Mouse (Mus musculus) cerebellum, postnatal 25 days (tissue): ENCODE results near the gene Olfr370.
"Not testable (repeated sequence)": the region's sequence is repeated elsewhere in the genome, so short reads cannot be mapped to it uniquely, and the experiment has no call there.

Source experiments
- DNase-seq, 2 experiments: peaks; one replicate each; pipeline ENCODE4 v3.0.0; 2021; ENCODE audit warnings: mixed read lengths in 2 of 2

Olfr370 gene

DNA sequence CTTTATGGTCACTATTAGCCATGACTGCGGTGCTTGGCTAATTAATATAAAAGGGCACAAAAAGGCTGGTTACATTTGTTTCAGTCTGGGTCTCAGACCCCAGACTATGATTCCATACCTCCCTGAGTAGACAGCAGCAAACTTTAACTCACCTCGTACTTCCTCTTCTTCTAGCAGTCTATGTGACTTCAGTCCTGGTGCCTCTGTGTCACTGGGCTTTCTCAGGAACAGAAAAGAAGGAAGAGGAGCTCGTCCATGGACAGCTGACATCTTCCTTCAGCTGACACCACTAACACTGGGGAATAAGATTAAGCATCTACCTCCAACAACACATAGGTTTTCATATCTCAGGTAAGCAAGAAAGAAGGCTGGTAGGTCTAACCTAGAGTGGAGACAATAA is at the start of gene Olfr370:
Olfr370 (plus strand) TSS at position 45 of the 400 bp plus-strand sequence.
- no peak for DNase-seq

DNA sequence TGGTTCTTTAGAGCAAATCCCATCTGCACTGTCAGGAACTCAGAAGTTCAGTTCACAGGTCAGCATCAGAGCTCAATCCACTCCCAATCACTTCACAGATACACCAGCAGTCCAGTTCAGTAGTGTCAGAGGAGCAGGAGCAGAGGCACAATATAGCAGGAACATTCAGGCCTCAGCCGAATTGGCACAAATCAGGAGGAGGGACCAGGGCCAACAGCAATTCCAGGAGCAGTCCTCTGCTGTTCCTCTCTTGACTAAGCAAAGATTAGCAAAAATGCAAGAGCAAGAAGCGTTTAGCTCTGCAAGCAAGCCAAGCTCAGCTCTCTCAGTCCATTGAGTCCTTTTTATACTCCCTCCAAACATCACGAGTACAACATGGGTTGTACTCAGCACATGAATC is 23.9 kb upstream of the Olfr370 start:
- no peak for DNase-seq

DNA sequence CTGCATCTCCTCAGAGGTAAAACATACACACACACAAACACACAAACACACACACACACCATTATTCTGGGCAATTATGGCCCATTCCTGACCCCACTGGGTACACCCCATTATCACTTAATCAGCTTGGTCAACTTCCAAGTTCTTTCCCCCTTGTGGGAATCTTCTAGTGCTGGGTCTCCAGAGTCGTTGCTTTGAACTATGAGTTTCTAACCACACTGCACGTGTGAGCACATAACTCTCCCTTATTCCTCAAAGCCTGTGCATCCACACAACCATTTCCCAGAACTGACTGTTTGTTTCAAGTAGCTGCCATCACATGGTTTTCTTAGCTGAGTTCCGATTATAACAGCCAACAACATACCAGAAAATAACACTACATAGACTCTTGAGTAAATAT is 15.1 kb upstream of the Olfr370 start:
- no peak for DNase-seq

DNA sequence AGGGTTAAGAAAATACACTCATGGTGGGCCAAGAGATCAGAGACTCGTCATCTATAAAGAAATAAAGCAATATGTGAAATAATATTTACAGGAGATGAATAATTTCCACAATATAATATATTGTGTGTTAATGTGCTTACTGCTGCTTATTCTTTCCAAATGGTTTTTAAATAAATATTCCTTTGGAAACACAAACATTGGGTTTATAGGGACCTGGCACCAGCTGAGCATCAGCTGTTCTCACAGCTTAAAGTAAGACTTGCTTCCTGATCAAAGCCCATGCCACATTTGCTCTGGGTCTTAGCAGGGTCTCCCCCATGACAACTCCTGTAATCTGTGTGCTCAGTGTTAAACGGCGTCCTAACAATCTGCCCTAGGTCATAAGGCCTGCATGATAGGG is 14.7 kb upstream of the Olfr370 start:
- not testable (repeated sequence) for DNase-seq

DNA sequence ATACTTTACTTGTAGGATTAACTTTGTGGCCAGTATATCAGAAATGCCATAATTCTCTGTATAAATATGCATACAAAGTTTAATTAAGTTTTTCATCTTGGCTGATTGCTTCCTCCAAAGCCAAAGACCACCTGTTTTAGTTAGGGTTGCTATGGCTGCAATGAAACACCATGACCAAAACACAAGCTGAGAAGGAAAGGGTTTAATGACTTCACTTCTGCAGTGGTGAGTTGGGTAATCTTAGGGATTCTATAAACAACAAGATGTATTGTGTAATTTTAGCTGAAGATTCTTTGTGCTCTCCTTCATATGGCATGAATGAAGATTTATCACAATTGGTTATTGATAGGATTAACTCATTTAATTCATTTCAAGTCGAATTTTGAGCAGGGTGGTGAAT is 14.3 kb upstream of the Olfr370 start:
- DNase-seq: no peak

DNA sequence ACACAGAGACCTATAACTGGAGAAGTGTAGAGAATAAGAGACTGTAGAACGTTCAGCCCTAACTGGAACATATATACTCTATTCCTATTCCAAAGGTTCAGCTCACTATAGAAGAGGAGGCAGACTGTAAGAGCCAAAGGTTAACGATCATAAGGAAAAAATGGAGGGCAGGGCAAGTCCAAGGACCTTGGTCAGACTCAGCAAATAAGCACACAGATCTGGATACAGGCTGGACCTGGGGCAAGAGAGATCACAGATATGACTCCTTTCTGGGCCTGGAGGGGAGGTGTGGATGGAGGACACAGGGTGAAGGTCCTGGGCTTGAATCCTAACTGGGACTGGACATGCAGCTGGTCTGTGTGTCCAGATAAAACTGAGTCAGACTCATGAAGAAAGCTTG is 778 bp upstream of the Olfr370 start:
- DNase-seq: no peak

DNA sequence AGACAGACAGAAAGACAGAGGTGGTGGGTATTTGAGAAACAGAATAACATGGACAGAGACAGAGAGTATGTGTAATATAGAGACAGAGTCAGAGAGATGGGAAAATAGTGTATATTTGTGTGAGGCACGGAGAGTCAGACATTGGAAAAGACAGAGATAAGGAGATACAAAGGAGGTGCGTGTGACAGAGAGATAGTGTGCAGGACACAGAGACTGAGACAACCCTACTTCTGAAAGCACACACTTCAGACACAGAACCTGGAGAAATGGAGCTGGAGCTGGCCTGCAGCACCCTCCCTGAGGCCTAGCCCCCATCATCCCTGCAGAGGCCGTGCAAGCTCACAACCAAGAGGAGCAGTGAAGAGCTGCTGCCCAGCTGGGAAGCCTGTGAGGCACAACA is 27.1 kb downstream of the Olfr370 start:
- DNase-seq: no peak

DNA sequence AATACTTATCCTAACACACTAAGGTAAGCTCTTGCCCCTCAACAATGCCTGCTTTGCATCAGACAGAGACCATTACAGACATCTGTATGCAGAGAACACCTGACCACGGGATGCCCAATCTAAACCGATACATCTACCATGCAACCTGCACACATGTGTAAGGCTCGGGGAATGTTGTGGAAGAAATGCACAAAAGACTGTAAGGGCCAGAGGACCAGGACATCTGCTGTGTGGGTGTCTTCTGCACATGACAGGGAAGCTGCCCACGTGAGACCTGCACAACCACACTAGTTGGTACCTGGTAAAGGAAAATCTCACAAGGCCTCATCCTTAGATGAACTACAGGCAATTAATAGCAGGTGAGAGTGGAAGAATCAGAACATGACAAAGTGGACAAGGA is 27.7 kb downstream of the Olfr370 start:
- DNase-seq: no peak

DNA sequence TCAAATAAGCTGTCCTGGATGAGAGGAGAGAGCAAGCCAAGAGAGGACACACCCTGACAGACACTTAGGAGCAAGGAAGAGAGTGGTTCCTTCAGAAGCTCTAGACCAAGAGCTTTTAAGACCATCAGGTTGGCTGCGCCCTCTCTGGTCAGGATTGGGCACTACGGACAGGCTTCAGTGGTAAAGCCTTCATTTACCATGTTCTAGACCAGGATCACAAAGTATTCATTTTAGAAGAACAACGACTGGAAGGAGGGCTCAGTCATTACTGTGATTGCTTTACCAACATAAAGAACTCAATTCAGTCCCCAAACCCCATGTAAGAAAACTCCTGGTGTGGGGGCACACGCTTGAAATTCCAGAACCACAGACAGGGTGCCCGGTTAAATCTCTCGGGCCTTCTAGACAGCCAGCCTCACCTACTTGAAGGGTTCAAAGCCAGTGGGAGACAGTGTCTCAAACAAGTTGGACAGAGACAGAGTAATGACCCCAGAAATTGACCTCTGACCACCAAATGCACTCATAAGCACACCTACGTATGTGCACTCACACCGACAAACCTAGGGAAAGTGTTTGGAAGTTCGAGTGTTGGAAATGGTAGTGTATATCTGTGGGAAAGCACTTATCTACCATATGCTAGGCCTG is 30.3 kb downstream of the Olfr370 start:
- peak; percentile 22 to 51 for DNase-seq

DNA sequence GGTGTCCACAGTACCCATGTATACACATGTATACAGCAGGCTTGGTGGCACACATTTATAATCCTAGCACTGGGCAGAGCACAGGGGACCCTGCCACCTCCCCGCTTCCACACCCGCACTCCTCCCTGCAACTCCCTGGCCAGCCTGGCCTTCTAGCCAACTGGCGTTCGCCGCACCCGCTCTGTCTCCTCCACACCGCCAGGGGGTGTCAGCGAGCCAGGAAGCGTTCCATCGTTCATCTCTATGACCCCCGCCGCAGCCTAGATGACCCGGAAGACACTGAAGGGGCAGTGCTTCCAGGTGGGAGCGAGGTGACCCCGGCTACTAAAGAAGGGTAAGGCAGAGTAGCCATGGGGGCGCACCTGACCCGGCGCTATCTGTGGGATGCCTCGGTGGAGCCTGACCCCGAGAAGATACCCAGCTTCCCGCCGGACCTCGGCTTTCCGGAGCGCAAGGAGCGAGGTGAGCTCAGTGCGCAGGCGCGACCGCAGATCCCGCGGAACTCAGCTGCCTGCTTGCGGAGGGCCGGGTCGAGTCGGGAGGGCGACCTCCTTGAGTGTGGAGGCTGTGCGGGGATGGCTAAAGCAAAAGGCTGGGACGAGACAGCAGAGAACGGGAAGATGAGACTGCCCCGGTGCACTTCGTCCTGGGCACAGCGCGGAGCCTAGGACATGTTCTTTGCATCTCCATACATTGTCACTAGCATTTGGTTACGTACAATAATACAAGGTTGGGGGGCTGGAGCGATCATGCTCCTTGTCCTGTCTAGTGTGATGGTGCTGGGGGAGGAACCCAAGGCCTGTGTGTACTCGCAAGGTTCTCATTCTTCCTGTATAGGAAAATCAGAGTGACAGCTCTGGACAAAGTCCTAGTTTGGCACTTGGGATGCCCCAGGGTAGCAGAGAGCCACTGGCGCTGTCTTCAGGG is 31.2 kb downstream of the Olfr370 start, which contains the start of gene Ndufb7:
Ndufb7 (plus strand) TSS at position 203 of the 927 bp plus-strand sequence.
- DNase-seq: peak; percentile 99

DNA sequence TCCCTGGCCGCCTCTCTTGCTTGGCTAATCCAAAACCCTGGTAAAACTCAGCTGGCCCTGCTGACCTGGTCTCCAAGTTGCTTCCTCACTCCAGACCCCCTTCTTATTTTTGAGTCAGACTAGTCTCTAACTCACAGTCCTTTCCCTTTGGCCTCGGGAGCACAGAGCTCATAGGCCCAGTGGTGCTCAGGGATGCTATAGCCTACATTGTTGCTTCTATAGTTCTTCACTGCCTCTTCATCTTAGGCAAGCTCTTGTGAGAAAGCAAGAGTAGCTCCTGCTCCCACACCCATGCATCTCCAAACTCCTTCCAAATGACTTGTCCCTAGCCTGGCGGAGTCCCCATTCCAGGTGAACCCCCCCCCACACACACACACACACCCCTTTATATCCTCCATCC is 32.1 kb downstream of the Olfr370 start:
- no peak for DNase-seq

DNA sequence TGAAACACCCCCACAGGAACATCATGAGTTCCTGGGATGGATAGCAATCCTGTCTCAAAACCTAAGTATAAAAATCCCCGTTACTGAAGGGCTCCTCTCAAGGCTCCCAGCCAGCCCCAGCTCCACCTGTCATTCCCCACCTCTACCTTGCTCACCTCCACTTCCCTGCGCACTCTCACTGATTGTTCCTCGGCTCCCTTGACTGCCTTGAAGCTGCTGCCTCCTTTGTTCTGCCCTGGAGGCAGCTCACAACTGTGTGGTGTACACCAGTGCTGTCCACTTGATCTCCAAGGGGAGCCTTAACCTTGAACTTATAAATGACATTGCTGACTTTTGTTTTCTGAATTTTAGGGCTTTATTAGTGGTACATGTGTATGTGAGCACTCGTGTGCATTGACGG is 32.5 kb downstream of the Olfr370 start:
- peak; percentile 11 to 14 for DNase-seq

DNA sequence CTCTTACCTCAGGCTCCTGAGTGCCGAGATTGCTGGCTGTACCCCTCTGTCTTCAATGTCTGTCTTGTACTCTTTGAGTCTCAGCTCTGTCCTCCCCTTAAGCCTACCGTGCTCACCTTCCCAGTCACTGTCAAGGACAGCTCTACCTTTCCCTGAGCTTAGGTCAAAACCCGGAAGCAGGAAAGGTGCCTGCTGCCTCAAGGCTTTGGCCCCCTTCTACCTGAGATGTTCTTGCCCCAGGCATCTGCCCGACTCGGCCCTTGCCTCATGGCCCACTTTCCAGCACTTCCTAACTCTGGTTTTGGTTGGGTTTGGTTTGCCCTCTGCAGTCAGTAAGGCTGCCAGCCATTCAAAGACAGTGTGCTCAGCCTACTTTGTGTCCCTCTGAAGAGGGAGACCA is 33.2 kb downstream of the Olfr370 start:
- no peak for DNase-seq

DNA sequence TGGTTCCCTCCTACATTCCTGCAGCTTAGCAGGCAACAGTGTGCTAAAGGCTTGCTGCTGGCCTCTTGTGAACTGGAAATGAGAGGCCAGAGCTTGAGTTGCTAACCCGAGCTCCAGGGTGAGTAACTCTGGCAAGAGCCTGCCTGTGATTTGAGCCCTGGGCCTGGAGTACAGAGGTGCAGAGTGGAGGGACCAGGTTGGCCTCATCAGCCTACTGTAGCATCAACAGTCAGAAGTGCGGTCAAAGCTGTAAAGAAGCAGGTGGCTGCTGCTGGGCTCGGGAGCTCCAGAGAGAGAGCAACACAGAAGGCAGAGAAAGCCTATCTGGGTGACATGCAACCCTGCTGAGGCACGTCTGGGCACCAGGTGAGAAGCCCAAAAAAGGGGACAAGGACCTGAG is 33.6 kb downstream of the Olfr370 start:
- DNase-seq: peak in 1 of 2 experiments; percentile 9

DNA sequence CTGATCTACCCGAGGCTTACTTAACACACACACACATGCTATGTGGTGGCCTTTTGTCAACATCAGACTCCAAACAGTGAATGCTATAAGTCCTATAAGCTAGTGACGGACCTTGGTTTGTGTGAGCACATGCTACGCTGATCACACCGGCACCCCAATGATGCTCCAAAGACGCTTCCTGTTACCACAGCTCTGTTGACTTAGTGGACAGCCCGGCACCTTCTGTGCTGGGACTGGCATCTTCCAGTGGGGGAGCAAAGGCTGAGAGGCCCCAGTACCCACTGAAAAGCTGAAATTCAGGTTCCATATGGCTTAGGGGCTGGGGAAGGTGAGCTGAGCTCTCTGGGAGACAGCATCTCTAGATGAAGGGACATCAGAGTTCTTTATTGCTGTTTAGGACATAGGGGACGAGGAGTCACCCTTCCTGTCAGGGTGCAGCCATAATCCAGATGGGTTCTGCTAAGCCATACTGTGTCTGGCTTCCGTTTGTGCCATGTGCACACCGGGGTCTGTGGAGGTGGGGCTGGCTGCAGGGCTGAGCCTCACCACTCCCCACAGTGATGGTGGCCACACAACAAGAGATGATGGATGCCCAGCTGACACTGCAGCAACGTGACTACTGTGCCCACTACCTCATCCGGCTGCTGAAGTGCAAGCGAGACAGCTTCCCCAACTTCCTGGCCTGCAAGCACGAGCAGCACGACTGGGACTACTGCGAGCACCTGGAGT is 34.9 kb downstream of the Olfr370 start:
- peak; percentile 11 to 15 for DNase-seq

DNA sequence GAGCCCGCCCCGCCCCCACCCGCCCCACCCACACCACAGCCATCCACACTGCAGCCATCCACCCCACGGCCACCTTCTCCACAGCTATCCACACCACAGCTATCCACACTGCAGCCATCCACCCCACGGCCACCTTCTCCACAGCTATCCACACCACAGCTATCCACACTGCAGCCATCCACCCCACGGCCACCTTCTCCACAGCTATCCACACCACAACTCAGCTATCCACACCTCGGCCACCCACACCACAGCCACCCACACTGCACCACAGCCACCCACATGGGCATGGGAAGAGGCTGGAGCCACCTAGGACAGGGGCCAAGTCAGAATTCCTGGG is 35.4 kb downstream of the Olfr370 start:
- not testable (repeated sequence) for DNase-seq

DNA sequence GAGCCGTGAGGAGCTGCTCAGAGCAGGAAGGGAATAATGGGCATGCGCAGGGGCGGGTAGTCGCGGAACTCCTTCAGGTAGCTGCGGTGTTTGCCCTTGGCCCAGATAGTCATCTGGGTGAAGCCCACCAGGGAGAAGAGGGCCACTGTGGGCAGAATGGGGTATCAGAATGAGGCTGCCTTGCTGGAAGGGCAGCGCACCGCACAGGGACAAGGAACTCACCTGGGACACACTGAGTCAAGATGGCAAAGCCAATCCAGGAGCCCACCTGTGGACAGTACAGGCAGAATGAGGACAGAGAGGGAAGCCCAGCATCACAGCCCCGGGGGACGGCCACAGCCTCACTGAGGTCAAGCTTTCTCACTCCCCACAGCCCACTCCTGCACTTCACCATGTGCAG is 36.2 kb downstream of the Olfr370 start:
- peak in 1 of 2 experiments; percentile 16 for DNase-seq

DNA sequence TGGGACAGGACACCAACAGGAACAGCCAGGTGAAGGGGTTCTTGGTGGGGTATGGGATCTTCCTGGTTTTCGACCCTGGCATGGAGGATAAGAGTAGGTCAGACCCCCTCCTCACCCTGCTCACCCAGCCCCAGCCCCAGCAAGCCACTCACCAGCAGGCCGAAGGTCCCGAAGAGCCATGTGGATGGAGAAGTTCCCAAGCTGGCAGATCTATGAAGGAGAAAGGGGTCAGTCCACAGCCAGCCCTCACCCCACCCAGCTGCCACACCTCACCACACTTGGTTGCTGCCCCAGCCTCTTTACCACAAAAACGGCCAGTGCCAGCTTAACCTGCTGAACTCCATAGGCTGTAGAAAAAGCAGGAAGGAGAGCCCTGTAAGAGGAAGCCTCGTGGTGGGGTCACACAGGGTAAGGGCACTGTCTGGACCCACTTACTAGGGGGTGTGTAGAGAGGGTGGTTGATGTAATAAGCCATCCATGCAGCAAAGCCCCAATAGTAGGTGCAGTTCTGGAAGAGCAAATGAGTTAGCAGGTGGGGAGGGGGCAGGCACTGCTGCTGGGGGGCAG is 36.7 kb downstream of the Olfr370 start:
- no peak for DNase-seq

DNA sequence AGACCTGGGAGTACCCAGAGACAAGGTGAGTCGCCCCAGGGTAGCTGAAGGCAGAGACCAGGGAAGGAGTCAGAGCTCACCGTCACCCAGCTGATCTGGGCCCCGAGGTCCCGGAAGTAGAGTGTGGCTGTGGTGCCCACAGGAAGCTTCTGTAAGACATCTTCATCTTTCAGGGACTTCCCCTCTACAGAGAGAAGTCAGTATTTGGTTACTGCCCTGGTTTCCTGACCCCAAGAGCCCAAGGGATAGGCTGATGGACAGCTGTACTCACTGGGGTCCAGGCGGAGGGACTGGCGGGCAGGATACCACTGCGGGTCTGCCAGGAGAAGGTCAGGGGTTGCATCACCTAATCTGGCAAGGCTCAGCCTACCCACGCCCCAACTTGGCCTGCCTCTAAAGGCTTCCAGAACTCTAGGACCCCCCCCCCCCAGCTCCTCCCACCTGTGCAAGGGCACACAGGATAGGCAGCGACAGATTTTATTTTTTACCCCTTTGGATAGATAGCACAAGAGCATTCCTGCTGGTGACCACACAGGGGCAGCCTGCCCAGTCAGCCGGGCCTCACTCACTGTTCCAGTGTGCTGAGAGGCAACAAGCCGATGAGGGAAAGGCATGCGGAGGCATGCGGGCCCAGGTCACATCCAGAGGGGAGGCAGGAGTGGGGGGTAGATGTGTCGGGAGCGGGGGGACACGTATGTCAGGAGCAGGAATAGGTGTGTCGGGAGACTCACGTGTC is 37.7 kb downstream of the Olfr370 start:
- peak; percentile 19 to 42 for DNase-seq

DNA sequence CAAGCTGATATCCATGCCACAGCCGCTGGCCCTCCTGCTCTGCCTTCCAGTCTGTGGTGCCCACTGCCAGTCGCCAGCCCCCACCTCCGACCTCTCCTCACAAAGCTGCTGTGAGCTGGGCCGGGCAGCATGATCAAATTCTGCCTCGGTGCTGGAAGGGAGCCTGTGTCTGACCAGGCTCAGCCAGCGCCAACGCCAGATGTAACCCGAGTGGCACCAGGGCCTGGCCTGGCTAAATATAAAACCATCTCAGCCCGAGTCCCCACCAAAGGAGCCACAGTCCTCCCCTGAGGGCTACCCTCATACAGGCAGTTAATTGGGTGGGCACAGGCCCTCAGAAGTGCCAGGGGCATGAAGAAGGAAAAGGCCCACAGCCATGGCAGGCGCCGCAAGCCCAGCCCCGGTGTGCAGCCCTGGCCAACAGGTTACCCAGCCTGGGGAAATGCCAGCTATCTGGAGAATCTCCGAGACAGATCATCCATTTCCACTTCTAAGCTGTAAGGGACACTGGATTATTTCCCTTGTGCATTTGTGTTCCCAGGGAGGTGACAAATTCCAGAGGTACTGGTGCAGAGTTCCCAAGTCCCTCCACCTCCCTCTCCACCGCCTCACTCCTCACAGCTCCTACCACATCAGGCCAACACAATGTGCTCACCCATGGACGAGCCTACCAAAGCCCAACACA is 39.2 kb downstream of the Olfr370 start:
- DNase-seq: peak; percentile 36 to 57
